Mouse (Mus musculus): ENCODE data around the gene Spg20. TPM values are rescaled to one million over a fixed set of nuclear protein-coding genes. Genes with fewer than 3 reads are reported as not detected.
A peak's percentile ranks its signal among the peaks of the same experiment; 100 is the strongest.

Spg20 gene
- polyA plus RNA-seq, 1 experiment from 2014 or later, result 20.6 TPM

DNA sequence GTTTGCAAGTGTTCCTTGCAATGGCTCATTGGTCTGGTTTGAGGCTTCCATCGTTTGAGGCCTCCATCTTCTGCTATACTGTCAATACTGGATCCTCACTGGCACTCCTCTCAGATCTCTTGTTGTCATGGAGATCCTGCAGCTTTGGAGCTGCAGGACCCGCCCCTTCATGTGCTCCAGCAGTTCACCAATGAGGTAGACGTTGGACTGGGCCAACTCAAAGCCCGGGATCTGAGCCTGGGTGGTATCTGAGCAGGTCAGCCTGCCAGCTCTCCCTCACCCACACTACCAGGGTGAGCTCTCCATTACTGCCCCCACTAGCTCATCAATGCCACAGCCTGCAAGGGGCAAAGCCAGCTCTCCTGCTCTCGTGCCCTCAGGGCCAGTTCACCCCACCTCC, 45.5 kb downstream of the Spg20 start:
- Histone ChIP-seq H3K36me3 (no peaks in the 10 kb centered on the region), H3K4me1 (replicated peaks) (peaks cover 17% of the 10 kb centered on the region), H3K4me2 (replicated peaks) (no peak overlapping the region), H3K27me3 (no peaks in the 10 kb centered on the region), H3K27ac (no peak overlapping the region), H3K9ac (replicated peaks) (no peak overlapping the region), H3K4me3 (replicated peaks) (no peak overlapping the region), H3K9me3 (no peaks in the 10 kb centered on the region)
- 52% methylated on average over 5 of the region's 5 CpGs for WGBS
- ATAC-seq, result peak; percentile 46

DNA sequence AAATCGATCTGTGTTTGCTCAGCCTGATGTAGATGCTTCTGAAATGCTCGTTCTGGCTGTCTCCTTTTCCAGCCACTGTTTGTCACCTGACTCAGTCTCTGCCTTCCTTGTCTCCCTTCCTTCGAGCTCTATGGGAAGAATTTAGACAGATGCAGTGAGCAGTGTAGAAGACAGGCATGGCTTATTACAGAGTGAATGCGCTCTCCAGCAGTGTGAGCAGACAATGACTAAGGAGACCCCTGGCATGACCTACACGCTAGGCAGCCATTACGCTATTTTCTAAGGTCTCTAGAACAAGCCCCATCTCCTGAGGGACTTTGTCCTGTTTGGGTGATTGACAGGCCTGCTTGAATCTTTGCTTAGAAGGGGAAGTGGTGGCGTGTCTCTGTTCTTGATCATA, 49.2 kb downstream of the Spg20 start:
- Histone ChIP-seq H3K4me3 (replicated peaks) (no peak overlapping the region), H3K9me3 (no peaks in the 10 kb centered on the region), H3K9ac (replicated peaks) (no peak overlapping the region), H3K4me2 (replicated peaks) (no peak overlapping the region), H3K27ac (peak overlapping the region; percentile 30), H3K4me1 (replicated peaks) (peaks cover 16% of the 10 kb centered on the region), H3K27me3 (no peaks in the 10 kb centered on the region), H3K36me3 (no peaks in the 10 kb centered on the region)
- WGBS, result 38% methylated on average over 7 of the region's 7 CpGs
- ATAC-seq, result peak; percentile 83

GRCm38 (mm10) chr3:55163510-55163909, 51.6 kb downstream of the Spg20 start:
- no peak overlapping the region for H3K9ac ChIP-seq (replicated peaks)
- H3K36me3 ChIP-seq, result no peaks in the 10 kb centered on the region
- 0 out of 2 replicates have a peak, but pooled peaks cover 8% of the 10 kb centered on the region for H3K4me1 ChIP-seq (replicated peaks)
- H3K4me3 ChIP-seq (replicated peaks), result no peak overlapping the region
- ATAC-seq, result no peak
- H3K4me2 ChIP-seq (replicated peaks), result no peak overlapping the region
- H3K27ac ChIP-seq, result no peak overlapping the region
- WGBS, result 72% methylated on average over 4 of the region's 4 CpGs
- no peaks in the 10 kb centered on the region for H3K9me3 ChIP-seq
- no peaks in the 10 kb centered on the region for H3K27me3 ChIP-seq

- WGBS, result 73% methylated on average over 3 of the region's 3 CpGs
- Histone ChIP-seq H3K27me3 (no peaks in the 10 kb centered on the region), H3K36me3 (no peaks in the 10 kb centered on the region)
Measured at GRCm38 (mm10) chr3:55172478-55172877, 60.6 kb downstream of the Spg20 start.

GRCm38 (mm10) chr3:55177271-55177670, 65.4 kb downstream of the Spg20 start:
- H3K4me2 ChIP-seq (replicated peaks), result no peak overlapping the region
- H3K27me3 ChIP-seq, result no peaks in the 10 kb centered on the region
- no peak overlapping the region for H3K4me3 ChIP-seq (replicated peaks)
- H3K9me3 ChIP-seq, result no peaks in the 10 kb centered on the region
- 54% methylated on average over 6 of the region's 6 CpGs for WGBS
- peaks cover 5% of the 10 kb centered on the region; the same call in 1 of the 2 replicates for H3K4me1 ChIP-seq (replicated peaks)
- H3K36me3 ChIP-seq, result no peaks in the 10 kb centered on the region
- no peak for ATAC-seq
- H3K9ac ChIP-seq (replicated peaks), result no peak overlapping the region
- no peak overlapping the region for H3K27ac ChIP-seq

More at GRCm38 (mm10) chr3:55172478-55172877, 60.6 kb downstream of the Spg20 start:
- no peak overlapping the region for H3K27ac ChIP-seq
- no peak for ATAC-seq
- no peak overlapping the region for H3K4me3 ChIP-seq (replicated peaks)
- H3K4me1 ChIP-seq (replicated peaks), result no peaks in the 10 kb centered on the region
- no peak overlapping the region for H3K9ac ChIP-seq (replicated peaks)
- H3K9me3 ChIP-seq, result no peaks in the 10 kb centered on the region
- no peak overlapping the region for H3K4me2 ChIP-seq (replicated peaks)

- H3K9me3 ChIP-seq, result no peaks in the 10 kb centered on the region
- peaks cover 8% of the 10 kb centered on the region; the same call in 1 of the 2 replicates for H3K4me1 ChIP-seq (replicated peaks)
- H3K27me3 ChIP-seq, result no peaks in the 10 kb centered on the region
- no peak within 1 kb of the TSS for H3K4me3 ChIP-seq (replicated peaks)
- ATAC-seq, result peak; percentile 34; the same call in 1 of the 2 replicates
- H3K27ac ChIP-seq, result no peak within 1 kb of the TSS
- H3K36me3 ChIP-seq, result no peaks in the 10 kb centered on the region
- WGBS, result 94% methylated on average over 22 of the region's 22 CpGs
- H3K9ac ChIP-seq (replicated peaks), result no peak within 1 kb of the TSS
- H3K4me2 ChIP-seq (replicated peaks), result no peak within 1 kb of the TSS
Measured at GRCm38 (mm10) chr3:55181766-55182165, 69.9 kb downstream of the Spg20 start, which contains the start of gene Sohlh2. Sohlh2 (plus strand) TSS chr3:55182028.

Small RNA genes lying within 50 kb of the gene (microRNA-seq; reads per million reads assigned to microRNA genes)
- not detected for gene Gm22029

Other genes starting within 250 kb of the Spg20 start
- gene Sertm1, start 196.2 kb upstream of the Spg20 start, polyA plus RNA-seq (2015; fragmentation: Nextera tagmentation; extraction: Ambion mirVana), result 0.54 and 0.81 TPM in 2 replicates
- 1.4 and 2.0 TPM in 2 replicates for gene Ccna1, start 56.6 kb upstream of the Spg20 start, polyA plus RNA-seq (2015; fragmentation: Nextera tagmentation; extraction: Ambion mirVana)
- gene Ccdc169, start 25.2 kb downstream of the Spg20 start, polyA plus RNA-seq (2015; fragmentation: Nextera tagmentation; extraction: Ambion mirVana), result 0.05 TPM in 1 of 2 replicates, not detected in the other
- gene Sohlh2, start 69.9 kb downstream of the Spg20 start, polyA plus RNA-seq (2015; fragmentation: Nextera tagmentation; extraction: Ambion mirVana), result not detected in 2 replicates
- gene Dclk1, start 130.3 kb downstream of the Spg20 start, polyA plus RNA-seq (2015; fragmentation: Nextera tagmentation; extraction: Ambion mirVana), result 238 and 242 TPM in 2 replicates

Data from midbrain, embryonic 13.5 days (tissue).